ENCODE assay signal across 26 mouse cellular contexts in the genomic region with DNA sequence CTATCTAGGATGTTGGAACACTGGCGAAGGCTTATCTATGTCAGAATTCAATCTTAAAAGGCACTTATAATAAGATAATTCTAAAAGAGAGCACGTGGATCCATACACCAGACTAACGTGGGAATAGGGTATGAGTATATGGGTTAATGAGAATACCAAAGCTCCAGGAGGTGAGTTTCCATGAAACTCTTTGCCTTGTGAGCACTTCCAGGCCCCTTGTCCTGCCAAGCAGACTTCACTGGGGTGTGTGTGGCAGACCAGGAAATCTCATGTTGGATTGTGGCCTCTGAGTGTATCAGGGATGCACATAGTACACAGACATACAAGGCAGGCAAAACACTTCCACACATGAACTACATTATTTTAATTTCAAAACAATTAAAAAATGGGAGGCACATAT. TPM values are rescaled to one million over a fixed set of nuclear protein-coding genes. Genes with fewer than 3 reads are reported as not detected.
"Had no signal": no experiment of that assay in that cellular context is flagged by ENCODE, and none has a peak within 500 bp of the region (broad histone marks: within the 10 kb centered on the region; RNA-seq: fewer than 3 reads in every experiment).

No protein-coding gene starts in this region.

RNA-seq across cellular contexts. Expression of gene Serpinb9g, which starts 0.7 kb away (rescaled TPM):
- polyA plus RNA-seq: heart, embryonic 10.5 days; heart, embryonic 11.5 days; heart, embryonic 12.5 days; heart, embryonic 13.5 days; heart, embryonic 14.5 days; heart, embryonic 15.5 days; heart, embryonic 16.5 days; heart, postnatal 0 days; hindbrain, embryonic 10.5 days; hindbrain, embryonic 11.5 days; hindbrain, embryonic 12.5 days; hindbrain, embryonic 13.5 days; hindbrain, embryonic 14.5 days; hindbrain, embryonic 15.5 days; hindbrain, embryonic 16.5 days; hindbrain, postnatal 0 days; intestine, embryonic 14.5 days; intestine, embryonic 15.5 days; intestine, embryonic 16.5 days; intestine, postnatal 0 days; kidney, adult 2 months; kidney, embryonic 14.5 days; kidney, embryonic 15.5 days; kidney, embryonic 16.5 days; kidney, postnatal 0 days; large intestine, adult 2 months had no signal
